Mouse (Mus musculus) neural tube, embryonic 14.5 days (tissue): ENCODE data around the gene Brwd1. TPM values are rescaled to one million over a fixed set of nuclear protein-coding genes. Genes with fewer than 3 reads are reported as not detected.

Experiments
- ATAC-seq: fragments of 200-750 bp; cut with Nextera tagmentation; 2 replicates; pipeline ENCODE4 v1.8.0; 2017; ENCODE audit warnings: low read depth, mild to moderate bottlenecking, moderate TSS enrichment, moderate library complexity
- H3K27ac ChIP-seq: fragments of 300-500 bp; sonication (generic); 2 replicates; pipeline ENCODE4 v1.5.1; 2014; ENCODE audit warnings: low read depth, mild to moderate bottlenecking, control low read depth, low read length, moderate library complexity, mixed read lengths
- H3K27me3 ChIP-seq: fragments of 300-500 bp; sonication (generic); 2 replicates; pipeline ENCODE4 v1.6.1; 2014; ENCODE audit warnings: low read length; ENCODE audit not compliant: control insufficient read depth, insufficient read depth
- H3K36me3 ChIP-seq: fragments of 300-500 bp; sonication (generic); 2 replicates; pipeline ENCODE4 v1.6.1; 2014; ENCODE audit warnings: low read length, mixed read lengths; ENCODE audit not compliant: control insufficient read depth, insufficient read depth
- H3K4me1 ChIP-seq: fragments of 300-500 bp; sonication (generic); 2 replicates; pipeline ENCODE4 v1.6.1; 2014; ENCODE audit warnings: low read length; ENCODE audit not compliant: control insufficient read depth, insufficient read depth
- H3K4me2 ChIP-seq: fragments of 300-500 bp; sonication (generic); 2 replicates; pipeline ENCODE4 v1.6.1; 2014; ENCODE audit warnings: mild to moderate bottlenecking, low read depth, low read length, control low read depth
- H3K4me3 ChIP-seq: fragments of 300-500 bp; sonication (generic); 2 replicates; pipeline ENCODE4 v1.5.1; 2014; ENCODE audit warnings: low read depth, low read length, control low read depth, mixed read lengths
- H3K9ac ChIP-seq: fragments of 300-500 bp; sonication (generic); replicated peaks from 2 replicates; pipeline ENCODE4 v1.6.1; 2014; ENCODE audit warnings: low read depth, mild to moderate bottlenecking, control low read depth, low read length, mixed read lengths
- H3K9me3 ChIP-seq: fragments of 300-500 bp; sonication (generic); 2 replicates; pipeline ENCODE4 v1.6.1; 2016; ENCODE audit warnings: low read length; ENCODE audit not compliant: control insufficient read depth
- WGBS: fragments of 180-500 bp; shearing (Covaris S2); extraction: QIAGEN DNeasy Blood & Tissue Kit; methylation state at CpG from one replicate; pipeline ENCODE4 v1.1.7; 2014; 5-methylcytosine and 5-hydroxymethylcytosine counted together
- polyA plus RNA-seq: library from polyadenylated mRNA; unstranded; fragments of >200 nt; fragmentation: Nextera tagmentation; extraction: Ambion mirVana; gene quantifications from 2 replicates; pipeline ENCODE4 v1.2.1, GENCODE M21; 2014

Gene Brwd1
- 310 and 332 TPM in 2 replicates for polyA plus RNA-seq

GRCm38 (mm10) chr16:96082301-96083178, at the start of gene Brwd1:
Gene Brwd1, minus strand, starts transcription at chr16:96082526.
- peak within 1 kb of the TSS; percentile 96 for H3K27ac ChIP-seq
- peak within 1 kb of the TSS; percentile 99 for H3K4me3 ChIP-seq
- under 1% methylated on average over 56 of the region's 107 CpGs for WGBS
- H3K27me3 ChIP-seq: no peaks in the 10 kb centered on the region
- peak within 1 kb of the TSS; percentile 99 for H3K9ac ChIP-seq
- H3K4me2 ChIP-seq: peak within 1 kb of the TSS; percentile 43
- peak; percentile 82 for ATAC-seq
- no peaks in the 10 kb centered on the region for H3K9me3 ChIP-seq
- H3K36me3 ChIP-seq: peaks cover 9% of the 10 kb centered on the region
- H3K4me1 ChIP-seq: peaks cover 10% of the 10 kb centered on the region

GRCm38 (mm10) chr16:96128466-96128865, 46.1 kb upstream of the Brwd1 start:
- Histone ChIP-seq H3K27ac (peak overlapping the region; percentile 96), H3K36me3 (peaks cover 28% of the 10 kb centered on the region), H3K9me3 (no peaks in the 10 kb centered on the region), H3K27me3 (no peaks in the 10 kb centered on the region), H3K4me3 (peak overlapping the region; percentile 96), H3K4me2 (peak overlapping the region; percentile 80), H3K4me1 (peaks cover 17% of the 10 kb centered on the region), H3K9ac (peak overlapping the region; percentile 95)
- ATAC-seq: no peak
- WGBS: 4% methylated on average over 9 of the region's 9 CpGs

- under 1% methylated on average over 53 of the region's 72 CpGs for WGBS
- ATAC-seq: peak; percentile 97
- H3K4me2 ChIP-seq: peak within 1 kb of the TSS; percentile 97
- peak within 1 kb of the TSS; percentile 96 for H3K4me3 ChIP-seq
- H3K27me3 ChIP-seq: no peaks in the 10 kb centered on the region
- peak within 1 kb of the TSS; percentile 99 for H3K27ac ChIP-seq
- H3K4me1 ChIP-seq: peaks cover 17% of the 10 kb centered on the region
- no peaks in the 10 kb centered on the region for H3K9me3 ChIP-seq
- peaks cover 35% of the 10 kb centered on the region for H3K36me3 ChIP-seq
- H3K9ac ChIP-seq: peak within 1 kb of the TSS; percentile 95
Measured at GRCm38 (mm10) chr16:96127657-96128344, 45.5 kb upstream of the Brwd1 start, which contains the start of gene Hmgn1. Gene Hmgn1, minus strand, starts transcription at chr16:96127729.

GRCm38 (mm10) chr16:96127288-96127656, 44.9 kb upstream of the Brwd1 start:
- Histone ChIP-seq H3K9me3 (no peaks in the 10 kb centered on the region), H3K4me3 (peak overlapping the region; percentile 96), H3K36me3 (peaks cover 40% of the 10 kb centered on the region), H3K27me3 (no peaks in the 10 kb centered on the region), H3K27ac (peak overlapping the region; percentile 99), H3K4me1 (peaks cover 17% of the 10 kb centered on the region), H3K9ac (peak overlapping the region; percentile 95), H3K4me2 (peak overlapping the region; percentile 97)
- ATAC-seq: peak; percentile 72
- under 1% methylated on average over 38 of the region's 52 CpGs for WGBS

- Histone ChIP-seq H3K27ac (peak overlapping the region; percentile 99), H3K4me3 (peak overlapping the region; percentile 96), H3K9ac (peak overlapping the region; percentile 95), H3K9me3 (no peaks in the 10 kb centered on the region), H3K36me3 (peaks cover 41% of the 10 kb centered on the region), H3K4me1 (peaks cover 17% of the 10 kb centered on the region), H3K4me2 (peak overlapping the region; percentile 97), H3K27me3 (no peaks in the 10 kb centered on the region)
- ATAC-seq: no peak
- 10% methylated on average over 19 of the region's 19 CpGs for WGBS
Measured at GRCm38 (mm10) chr16:96126684-96127171, 44.4 kb upstream of the Brwd1 start.

GRCm38 (mm10) chr16:96120022-96120623, 37.8 kb upstream of the Brwd1 start:
- H3K36me3 ChIP-seq: peaks cover 37% of the 10 kb centered on the region
- no peak overlapping the region for H3K4me3 ChIP-seq
- H3K9me3 ChIP-seq: no peaks in the 10 kb centered on the region
- ATAC-seq: no peak
- no peak overlapping the region for H3K27ac ChIP-seq
- WGBS: 80% methylated on average over 4 of the region's 4 CpGs
- H3K9ac ChIP-seq: no peak overlapping the region
- H3K4me2 ChIP-seq: no peak overlapping the region
- no peaks in the 10 kb centered on the region for H3K27me3 ChIP-seq
- H3K4me1 ChIP-seq: no peaks in the 10 kb centered on the region

- WGBS: 59% methylated on average over 4 of the region's 4 CpGs
Measured at GRCm38 (mm10) chr16:96114729-96115128, 32.4 kb upstream of the Brwd1 start.

GRCm38 (mm10) chr16:96112769-96113168, 30.4 kb upstream of the Brwd1 start:
- H3K9me3 ChIP-seq: no peaks in the 10 kb centered on the region
- H3K27ac ChIP-seq: no peak overlapping the region
- H3K27me3 ChIP-seq: no peaks in the 10 kb centered on the region
- no peak overlapping the region for H3K4me3 ChIP-seq
- H3K9ac ChIP-seq: no peak overlapping the region
- H3K4me2 ChIP-seq: no peak overlapping the region
- H3K36me3 ChIP-seq: no peaks in the 10 kb centered on the region
- ATAC-seq: no peak
- WGBS: 52% methylated on average over 2 of the region's 2 CpGs
- no peaks in the 10 kb centered on the region for H3K4me1 ChIP-seq

More at GRCm38 (mm10) chr16:96114729-96115128, 32.4 kb upstream of the Brwd1 start:
- H3K9ac ChIP-seq: no peak overlapping the region
- no peak overlapping the region for H3K27ac ChIP-seq
- no peaks in the 10 kb centered on the region for H3K4me1 ChIP-seq
- H3K4me3 ChIP-seq: no peak overlapping the region
- no peaks in the 10 kb centered on the region for H3K9me3 ChIP-seq
- H3K36me3 ChIP-seq: no peaks in the 10 kb centered on the region
- ATAC-seq: no peak
- no peaks in the 10 kb centered on the region for H3K27me3 ChIP-seq
- H3K4me2 ChIP-seq: no peak overlapping the region
